Mouse (Mus musculus) stomach, embryonic 15.5 days (tissue): ENCODE results near the gene Tmem150c. TPM values are rescaled to one million over a fixed set of nuclear protein-coding genes. Genes with fewer than 3 reads are reported as not detected.

ENCODE experiments used
- ATAC-seq: fragments of 200-750 bp; cut with Nextera tagmentation; 2 replicates; pipeline ENCODE4 v1.8.0; 2017; ENCODE audit warnings: low read depth, moderate number of reproducible peaks, moderate TSS enrichment; ENCODE audit not compliant: insufficient read depth, low FRiP score
- H3K27ac ChIP-seq: fragments of 300-500 bp; sonication (generic); 2 replicates; pipeline ENCODE4 v1.5.1; 2015; ENCODE audit warnings: mild to moderate bottlenecking, inconsistent platforms
- H3K27me3 ChIP-seq: fragments of 300-500 bp; sonication (generic); replicated peaks from 2 replicates; pipeline ENCODE4 v1.6.1; 2015; ENCODE audit warnings: inconsistent platforms
- H3K36me3 ChIP-seq: fragments of 300-500 bp; sonication (generic); 2 replicates; pipeline ENCODE4 v1.6.1; 2015; ENCODE audit warnings: inconsistent platforms
- H3K4me1 ChIP-seq: fragments of 300-500 bp; sonication (generic); 2 replicates; pipeline ENCODE4 v1.6.1; 2015; ENCODE audit warnings: inconsistent platforms
- H3K4me2 ChIP-seq: fragments of 300-500 bp; sonication (generic); 2 replicates; pipeline ENCODE4 v1.6.1; 2015; ENCODE audit warnings: mild to moderate bottlenecking, inconsistent platforms
- H3K4me3 ChIP-seq: fragments of 300-500 bp; sonication (generic); replicated peaks from 2 replicates; pipeline ENCODE4 v1.5.1; 2015; ENCODE audit warnings: inconsistent platforms
- H3K9ac ChIP-seq: fragments of 300-500 bp; sonication (generic); 2 replicates; pipeline ENCODE4 v1.6.1; 2015; ENCODE audit warnings: inconsistent platforms
- H3K9me3 ChIP-seq: fragments of 300-500 bp; sonication (generic); 2 replicates; pipeline ENCODE4 v1.6.1; 2016; ENCODE audit warnings: inconsistent platforms
- WGBS: fragments of 180-500 bp; shearing (Covaris S2); methylation state at CpG from one replicate; pipeline ENCODE4 v1.1.7; 2015; 5-methylcytosine and 5-hydroxymethylcytosine counted together
- polyA plus RNA-seq: library from polyadenylated mRNA; unstranded; fragments of >200 nt; fragmentation: Nextera tagmentation; extraction: Ambion mirVana; gene quantifications from 2 replicates; pipeline ENCODE4 v1.2.1, GENCODE M21; 2015

The Tmem150c gene
- polyA plus RNA-seq, result 4.0 and 4.7 TPM in 2 replicates

GRCm38 (mm10) chr5:100159638-100159973 lies at the start of gene Tmem150c:
Tmem150c (minus strand) TSS chr5:100159808.
- Histone ChIP-seq H3K27ac (no peak within 1 kb of the TSS), H3K27me3 (no peaks in the 10 kb centered on the region; the same call in 1 of the 2 replicates), H3K36me3 (no peaks in the 10 kb centered on the region), H3K4me1 (peaks cover 6% of the 10 kb centered on the region; the same call in 1 of the 2 replicates), H3K4me2 (peak within 1 kb of the TSS; percentile 99), H3K4me3 (peak within 1 kb of the TSS; percentile 69), H3K9ac (peak within 1 kb of the TSS; percentile 44; the same call in 1 of the 2 replicates), H3K9me3 (no peaks in the 10 kb centered on the region)
- WGBS, result 14% methylated on average over 6 of the region's 6 CpGs
- ATAC-seq, result no peak

DNA sequence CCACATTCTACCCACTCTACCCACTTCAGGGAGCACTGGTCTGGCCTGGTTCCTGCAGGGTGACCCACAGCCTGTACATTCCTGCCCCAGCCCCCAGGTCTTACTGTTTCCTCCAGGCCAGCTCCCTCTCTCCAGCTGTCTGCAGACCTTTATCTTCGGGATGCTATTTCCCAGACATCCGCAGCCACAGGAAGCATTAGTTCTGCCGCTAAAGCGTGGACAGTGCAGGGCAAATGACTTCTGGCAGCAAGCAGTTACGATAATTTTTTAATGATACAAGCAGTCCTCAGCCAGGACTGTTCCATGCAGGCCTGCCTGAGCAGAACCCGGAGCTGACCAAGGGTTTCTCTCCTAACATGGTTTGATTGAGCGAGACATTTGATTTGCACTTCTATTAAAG lies 49.5 kb upstream of the Tmem150c start:
- H3K9me3 ChIP-seq, result no peaks in the 10 kb centered on the region
- no peaks in the 10 kb centered on the region for H3K4me1 ChIP-seq
- WGBS, result 54% methylated on average over 7 of the region's 7 CpGs
- H3K4me2 ChIP-seq, result no peak overlapping the region
- H3K27ac ChIP-seq, result no peak overlapping the region
- no peak overlapping the region for H3K9ac ChIP-seq
- H3K36me3 ChIP-seq, result no peaks in the 10 kb centered on the region
- no peaks in the 10 kb centered on the region for H3K27me3 ChIP-seq
- no peak for ATAC-seq
- no peak overlapping the region for H3K4me3 ChIP-seq

GRCm38 (mm10) chr5:100206675-100207074 lies 47.1 kb upstream of the Tmem150c start:
- Histone ChIP-seq H3K9ac (no peak overlapping the region), H3K9me3 (no peaks in the 10 kb centered on the region), H3K4me3 (no peak overlapping the region), H3K36me3 (no peaks in the 10 kb centered on the region), H3K4me2 (no peak overlapping the region), H3K27me3 (no peaks in the 10 kb centered on the region), H3K4me1 (no peaks in the 10 kb centered on the region), H3K27ac (no peak overlapping the region)
- 67% methylated on average over 6 of the region's 6 CpGs for WGBS
- no peak for ATAC-seq

DNA sequence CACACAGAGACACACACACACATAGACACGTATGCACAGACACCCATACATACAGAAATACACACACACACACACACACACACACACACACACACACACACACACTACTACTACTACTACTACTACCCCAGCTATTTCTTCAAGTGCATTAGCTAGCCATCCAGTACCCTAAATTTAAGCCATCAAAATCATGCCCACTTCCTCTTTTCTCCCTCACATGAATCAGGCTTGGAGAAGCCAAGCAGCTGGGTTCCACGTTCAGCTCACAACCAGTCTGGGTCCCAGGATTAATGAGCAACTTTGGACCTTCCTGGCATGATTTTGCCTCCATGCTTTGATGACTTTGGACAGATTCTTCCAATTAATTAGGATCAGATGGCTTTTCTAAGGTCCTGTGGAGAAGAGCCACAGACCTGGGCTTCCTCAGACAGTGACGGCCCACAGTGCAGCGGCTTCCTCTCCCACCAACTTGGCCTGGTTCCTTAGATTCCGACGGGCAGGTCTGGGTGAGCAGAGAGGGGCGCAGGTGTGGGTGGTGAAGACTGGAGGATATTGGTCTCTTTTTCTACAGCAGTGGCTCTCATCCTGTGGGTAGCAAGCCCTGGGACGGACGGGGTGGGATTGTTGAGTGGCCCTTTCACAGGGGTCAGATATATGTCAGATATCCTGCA lies 46.0 kb upstream of the Tmem150c start:
- Histone ChIP-seq H3K27ac (no peak overlapping the region), H3K9me3 (no peaks in the 10 kb centered on the region), H3K36me3 (no peaks in the 10 kb centered on the region), H3K4me2 (no peak overlapping the region), H3K4me1 (no peaks in the 10 kb centered on the region), H3K4me3 (no peak overlapping the region), H3K9ac (no peak overlapping the region), H3K27me3 (no peaks in the 10 kb centered on the region)
- 76% methylated on average over 9 of the region's 9 CpGs for WGBS
- ATAC-seq, result no peak

- Histone ChIP-seq H3K27ac (no peak overlapping the region), H3K4me1 (peaks cover 11% of the 10 kb centered on the region), H3K9me3 (no peaks in the 10 kb centered on the region), H3K4me3 (no peak overlapping the region), H3K27me3 (no peaks in the 10 kb centered on the region), H3K36me3 (no peaks in the 10 kb centered on the region), H3K9ac (no peak overlapping the region), H3K4me2 (no peak overlapping the region)
- no peak for ATAC-seq
- 64% methylated on average over 5 of the region's 5 CpGs for WGBS
These were observed 41.2 kb upstream of the Tmem150c start for GRCm38 (mm10) chr5:100200805-100201204.

DNA sequence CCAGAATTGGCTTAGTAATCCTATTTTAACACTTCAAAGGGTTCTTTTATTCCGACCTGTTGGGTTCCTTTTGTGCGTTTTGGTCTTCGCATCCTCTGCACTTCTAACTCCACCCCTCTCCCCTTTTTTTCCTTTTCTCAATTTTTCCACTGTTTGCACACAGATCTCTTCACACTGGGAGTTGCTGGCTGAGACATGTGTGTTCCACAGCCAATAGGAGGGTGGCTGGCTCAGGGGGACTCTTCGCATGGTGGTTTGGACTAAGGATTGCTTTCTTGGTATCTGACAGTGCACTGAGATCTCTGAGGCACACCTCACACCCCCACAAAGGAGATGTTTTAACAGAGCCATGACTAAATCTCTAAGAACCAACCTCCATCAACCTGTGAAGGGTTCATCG lies 40.7 kb upstream of the Tmem150c start:
- H3K9ac ChIP-seq, result no peak overlapping the region
- no peaks in the 10 kb centered on the region for H3K36me3 ChIP-seq
- H3K4me3 ChIP-seq, result no peak overlapping the region
- H3K4me1 ChIP-seq, result peaks cover 11% of the 10 kb centered on the region
- no peak for ATAC-seq
- H3K27me3 ChIP-seq, result no peaks in the 10 kb centered on the region
- H3K9me3 ChIP-seq, result no peaks in the 10 kb centered on the region
- no peak overlapping the region for H3K4me2 ChIP-seq
- H3K27ac ChIP-seq, result no peak overlapping the region
- 73% methylated on average over 5 of the region's 5 CpGs for WGBS

- peaks cover 11% of the 10 kb centered on the region for H3K4me1 ChIP-seq
- no peaks in the 10 kb centered on the region for H3K9me3 ChIP-seq
- ATAC-seq, result no peak; the same call in 1 of the 2 replicates
- no peak overlapping the region for H3K9ac ChIP-seq
- H3K27me3 ChIP-seq, result no peaks in the 10 kb centered on the region
- no peaks in the 10 kb centered on the region for H3K36me3 ChIP-seq
- no peak overlapping the region for H3K27ac ChIP-seq
- no peak overlapping the region for H3K4me2 ChIP-seq
- no peak overlapping the region for H3K4me3 ChIP-seq
- 74% methylated on average over 7 of the region's 7 CpGs for WGBS
These were observed 39.7 kb upstream of the Tmem150c start for GRCm38 (mm10) chr5:100199092-100199853.

DNA sequence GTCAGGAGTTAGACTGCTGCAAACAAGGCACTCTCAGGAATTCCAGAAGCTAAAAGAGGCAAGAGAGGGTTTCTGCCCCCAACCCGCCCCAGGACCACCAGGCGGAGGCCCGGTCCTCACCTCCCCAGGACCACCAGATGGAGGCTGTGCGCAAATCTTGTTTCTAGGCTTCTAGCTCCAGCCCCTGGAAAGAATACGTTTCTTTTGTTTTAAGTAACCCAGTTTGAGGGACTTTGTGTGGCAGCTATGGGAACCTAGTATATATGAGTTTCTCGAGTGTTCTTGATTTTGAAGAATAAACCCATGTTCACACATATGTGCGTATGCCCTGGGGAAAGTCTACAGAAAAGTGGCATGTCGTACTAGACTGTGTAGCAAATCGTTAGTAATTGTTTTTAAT lies 37.9 kb upstream of the Tmem150c start:
- H3K4me1 ChIP-seq, result peaks cover 11% of the 10 kb centered on the region
- H3K36me3 ChIP-seq, result no peaks in the 10 kb centered on the region
- H3K9me3 ChIP-seq, result no peaks in the 10 kb centered on the region
- H3K4me2 ChIP-seq, result peak overlapping the region; percentile 20; the same call in 1 of the 2 replicates
- no peak for ATAC-seq
- no peak overlapping the region for H3K4me3 ChIP-seq
- H3K27ac ChIP-seq, result no peak overlapping the region
- H3K9ac ChIP-seq, result no peak overlapping the region
- 65% methylated on average over 9 of the region's 9 CpGs for WGBS
- H3K27me3 ChIP-seq, result no peaks in the 10 kb centered on the region

DNA sequence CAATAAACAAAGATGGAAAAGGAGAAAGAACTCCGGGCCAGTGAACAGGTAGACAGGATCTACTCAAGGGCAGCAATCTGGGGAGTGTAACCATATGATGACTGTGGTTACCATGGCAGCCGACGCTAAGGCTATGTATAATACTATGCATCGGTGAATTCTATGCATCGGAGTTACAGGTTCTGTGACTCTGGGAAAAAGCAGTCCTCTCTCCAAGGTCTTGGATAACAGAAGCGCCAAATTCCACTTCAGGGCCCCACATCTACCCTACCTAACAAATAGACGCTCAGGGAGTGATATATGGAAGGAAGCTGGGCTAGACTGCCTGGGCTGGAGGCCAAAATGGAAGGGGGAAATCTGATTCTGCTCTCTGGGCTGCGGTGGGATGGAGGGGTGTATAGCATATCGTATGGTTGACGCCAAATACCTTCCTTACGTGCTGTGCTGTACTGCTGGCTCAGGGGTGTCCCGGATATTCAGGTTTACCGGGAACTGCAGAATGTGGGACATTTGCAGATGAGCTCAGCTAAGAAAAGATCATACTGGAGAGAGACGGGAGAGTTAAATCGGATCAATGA lies 37.3 kb upstream of the Tmem150c start:
- Histone ChIP-seq H3K4me3 (no peak overlapping the region), H3K27me3 (no peaks in the 10 kb centered on the region), H3K4me2 (peak overlapping the region; percentile 20), H3K4me1 (peaks cover 11% of the 10 kb centered on the region), H3K9ac (no peak overlapping the region), H3K27ac (no peak overlapping the region), H3K36me3 (no peaks in the 10 kb centered on the region), H3K9me3 (no peaks in the 10 kb centered on the region)
- 34% methylated on average over 15 of the region's 15 CpGs for WGBS
- ATAC-seq, result peak; percentile 69; the same call in 1 of the 2 replicates

GRCm38 (mm10) chr5:100196397-100196796 lies 36.8 kb upstream of the Tmem150c start:
- 36% methylated on average over 9 of the region's 9 CpGs for WGBS
- ATAC-seq, result no peak
- H3K9me3 ChIP-seq, result no peaks in the 10 kb centered on the region
- no peak overlapping the region for H3K9ac ChIP-seq
- H3K36me3 ChIP-seq, result no peaks in the 10 kb centered on the region
- H3K4me3 ChIP-seq, result no peak overlapping the region
- H3K4me1 ChIP-seq, result peaks cover 11% of the 10 kb centered on the region
- no peak overlapping the region for H3K4me2 ChIP-seq
- H3K27me3 ChIP-seq, result no peaks in the 10 kb centered on the region
- H3K27ac ChIP-seq, result no peak overlapping the region

DNA sequence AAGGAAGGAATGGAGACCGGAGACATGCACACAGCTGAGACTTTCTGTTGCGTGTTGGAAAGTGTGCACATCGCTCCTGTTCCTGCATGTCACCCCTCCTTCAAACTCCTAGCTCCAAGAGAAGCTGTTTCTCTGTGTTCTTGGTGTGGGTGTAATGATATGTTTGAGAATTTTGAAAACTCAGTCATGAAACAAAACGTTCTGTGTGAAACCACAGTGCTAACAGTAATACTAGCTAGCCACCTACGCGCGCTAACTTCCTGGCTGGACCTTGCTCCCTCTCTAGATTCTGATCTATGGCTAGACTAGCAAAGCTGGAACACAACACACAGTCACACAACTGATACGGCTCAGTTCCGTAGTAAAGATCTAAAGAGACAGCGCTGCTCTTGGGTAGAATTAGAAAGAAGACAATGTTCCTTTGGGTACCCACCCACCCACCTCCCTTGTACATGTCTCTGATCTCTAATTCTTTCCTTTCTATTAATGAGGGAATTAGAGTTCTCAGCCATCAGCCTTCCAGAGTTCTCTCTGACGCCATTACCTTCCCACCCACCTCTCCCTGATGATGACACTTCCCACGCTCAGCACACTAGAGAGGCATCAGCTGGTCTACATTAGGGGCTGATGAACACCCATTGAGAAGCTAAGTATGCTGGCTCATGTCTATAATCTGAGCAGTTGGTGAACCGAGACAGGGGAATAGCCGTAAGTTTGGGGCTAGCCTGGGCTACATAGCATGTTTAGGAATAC lies 32.0 kb upstream of the Tmem150c start:
- 84% methylated on average over 14 of the region's 14 CpGs for WGBS
- H3K9me3 ChIP-seq, result no peaks in the 10 kb centered on the region
- no peak overlapping the region for H3K4me2 ChIP-seq
- H3K4me1 ChIP-seq, result peaks cover 2% of the 10 kb centered on the region; the same call in 1 of the 2 replicates
- H3K9ac ChIP-seq, result no peak overlapping the region
- no peak overlapping the region for H3K4me3 ChIP-seq
- no peaks in the 10 kb centered on the region for H3K27me3 ChIP-seq
- no peak overlapping the region for H3K27ac ChIP-seq
- ATAC-seq, result no peak
- no peaks in the 10 kb centered on the region for H3K36me3 ChIP-seq
